Mouse (Mus musculus): ENCODE measurements around the gene Rab22a.

- TF ChIP-seq CTCF (IDR thresholded peaks at IDR 0.05; ENCODE audit: low read depth), result no peak
- no peak for TF ChIP-seq EP300 (IDR thresholded peaks at IDR 0.05; ENCODE audit: low read depth)
Observed at GRCm38 (mm10) chr2:173725819-173726218, 66.3 kb downstream of the Rab22a start.

All from liver, postnatal 0 days (tissue).